Mouse (Mus musculus) MEL (cell line): ENCODE data around the gene Pcmt1. TPM values are rescaled to one million over a fixed set of nuclear protein-coding genes. Genes with fewer than 3 reads are reported as not detected.
A peak's percentile ranks its signal among the peaks of the same experiment; 100 is the strongest.

Experiments used
- DNase-seq: peaks from one replicate; pipeline ENCODE4 v3.0.0; 2011; ENCODE audit warnings: low read depth, low spot score
- H3K27ac ChIP-seq: 2 replicates; pipeline ENCODE4 v1.5.1; 2012; ENCODE audit warnings: low read depth, mild to moderate bottlenecking, control low read depth, low read length, moderate library complexity; ENCODE audit not compliant: control insufficient read depth
- H3K27me3 ChIP-seq, 2 experiments: fragments of 150-350 bp in 1 of 2; sonication (generic) in 1 of 2; 2 replicates each; pipeline ENCODE4 v1.6.1; 2012; ENCODE audit warnings: low read length in 2 of 2, mild to moderate bottlenecking in 2 of 2, improper control_type of control experiment in 1 of 2, moderate library complexity in 1 of 2; ENCODE audit not compliant: insufficient read depth in 2 of 2, control insufficient read depth in 1 of 2
- H3K36me3 ChIP-seq, 2 experiments: 2 replicates each; pipeline ENCODE4 v1.6.1; 2012 to 2014; ENCODE audit warnings: low read length in 2 of 2, improper control_type of control experiment in 1 of 2, inconsistent platforms in 1 of 2, mild to moderate bottlenecking in 1 of 2; ENCODE audit not compliant: insufficient read depth in 2 of 2, control insufficient read depth in 1 of 2
- H3K4me1 ChIP-seq, 2 experiments: fragments of 150-350 bp in 1 of 2; sonication (generic) in 1 of 2; 2 replicates each; pipeline ENCODE4 v1.6.1; 2012; ENCODE audit warnings: low read length in 2 of 2, improper control_type of control experiment in 1 of 2, mild to moderate bottlenecking in 1 of 2; ENCODE audit not compliant: insufficient read depth in 2 of 2, control insufficient read depth in 1 of 2
- H3K4me3 ChIP-seq, 2 experiments: fragments of 150-350 bp in 1 of 2; sonication (generic) in 1 of 2; 2 replicates each; pipeline ENCODE4 v1.5.1; 2012; ENCODE audit warnings: low read depth in 2 of 2, low read length in 2 of 2, mild to moderate bottlenecking in 2 of 2, moderate library complexity in 2 of 2, control low read depth in 1 of 2, improper control_type of control experiment in 1 of 2; ENCODE audit not compliant: control insufficient read depth in 1 of 2, insufficient read depth in 1 of 2
- H3K79me2 ChIP-seq: 2 replicates; pipeline ENCODE4 v1.6.1; 2012; ENCODE audit warnings: mild to moderate bottlenecking, low read length, moderate library complexity; ENCODE audit not compliant: control insufficient read depth, poor library complexity, insufficient read depth
- H3K9ac ChIP-seq: 2 replicates; pipeline ENCODE4 v1.6.1; 2012; ENCODE audit warnings: low read depth, mild to moderate bottlenecking, control low read depth, low read length, moderate library complexity; ENCODE audit not compliant: control insufficient read depth, poor library complexity, severe bottlenecking
- H3K9me3 ChIP-seq: fragments of 150-350 bp; sonication (generic); replicated peaks from 2 replicates; pipeline ENCODE4 v1.6.1; 2012; ENCODE audit warnings: mild to moderate bottlenecking, low read length, improper control_type of control experiment, moderate library complexity; ENCODE audit not compliant: insufficient read depth
- BHLHE40 ChIP-seq: IDR thresholded peaks from 2 replicates; pipeline ENCODE4 v1.6.1; 2012; ENCODE audit warnings: low read depth, mild to moderate bottlenecking, inconsistent platforms, low read length, improper control_type of control experiment, borderline replicate concordance
- CHD1 ChIP-seq: IDR thresholded peaks from 2 replicates; pipeline ENCODE4 v1.6.1; 2012; ENCODE audit warnings: low read depth, mild to moderate bottlenecking, inconsistent platforms, low read length, improper control_type of control experiment
- CHD2 ChIP-seq: IDR thresholded peaks from 2 replicates; pipeline ENCODE4 v1.6.1; 2011; ENCODE audit warnings: low read length, improper control_type of control experiment
- CTCF ChIP-seq, 3 experiments: IDR thresholded peaks in 2 of 3; conservative IDR thresholded peaks in 1 of 3; 2 replicates each; pipeline ENCODE4 v1.5.1; 2011 to 2012; ENCODE audit warnings: low read length in 3 of 3, low read depth in 2 of 3, mild to moderate bottlenecking in 2 of 3, improper control_type of control experiment in 1 of 3, inconsistent platforms in 1 of 3, mixed read lengths in 1 of 3, moderate library complexity in 1 of 3; ENCODE audit not compliant: control insufficient read depth in 1 of 3, insufficient read depth in 1 of 3, poor library complexity in 1 of 3, severe bottlenecking in 1 of 3
- E2F4 ChIP-seq: IDR thresholded peaks from 2 replicates; pipeline ENCODE4 v1.6.1; 2011; ENCODE audit warnings: low read depth, low read length, improper control_type of control experiment, borderline replicate concordance
- ELF1 ChIP-seq: IDR thresholded peaks from 2 replicates; pipeline ENCODE4 v1.6.1; 2014; ENCODE audit warnings: low read depth, mild to moderate bottlenecking, inconsistent platforms, low read length, improper control_type of control experiment, moderate library complexity
- EP300 ChIP-seq, 2 experiments: IDR thresholded peaks; 2 replicates each; pipeline ENCODE4 v1.6.1; 2011; ENCODE audit warnings: improper control_type of control experiment in 2 of 2, low read length in 2 of 2, low read depth in 1 of 2, mild to moderate bottlenecking in 1 of 2
- ETS1 ChIP-seq: IDR thresholded peaks from 2 replicates; pipeline ENCODE4 v1.6.1; 2012; ENCODE audit warnings: low read depth, mild to moderate bottlenecking, inconsistent platforms, low read length, improper control_type of control experiment, moderate library complexity
- GABPA ChIP-seq: IDR thresholded peaks from 2 replicates; pipeline ENCODE4 v1.6.1; 2012; ENCODE audit warnings: low read depth, mild to moderate bottlenecking, inconsistent platforms, low read length, improper control_type of control experiment, moderate library complexity
- GATA1 ChIP-seq: IDR thresholded peaks from 2 replicates; pipeline ENCODE4 v1.6.1; 2011; ENCODE audit warnings: low read depth, low read length, improper control_type of control experiment
- HCFC1 ChIP-seq: IDR thresholded peaks from 2 replicates; pipeline ENCODE4 v1.6.1; 2012; ENCODE audit warnings: low read depth, mild to moderate bottlenecking, inconsistent platforms, low read length, improper control_type of control experiment, moderate library complexity
- JUND ChIP-seq: IDR thresholded peaks from 2 replicates; pipeline ENCODE4 v1.6.1; 2011; ENCODE audit warnings: low read depth, mild to moderate bottlenecking, improper control_type of control experiment, low read length
- KAT2A ChIP-seq: conservative IDR thresholded peaks from 2 replicates; pipeline ENCODE4 v1.6.1; 2012; ENCODE audit warnings: low read depth, low read length, improper control_type of control experiment, inconsistent platforms
- MAFK ChIP-seq: IDR thresholded peaks from 2 replicates; pipeline ENCODE4 v1.6.1; 2011; ENCODE audit warnings: low read depth, mild to moderate bottlenecking, low read length, improper control_type of control experiment, borderline replicate concordance
- MAX ChIP-seq: IDR thresholded peaks from 2 replicates; pipeline ENCODE4 v1.6.1; 2011; ENCODE audit warnings: low read length, improper control_type of control experiment
- MAZ ChIP-seq: IDR thresholded peaks from 2 replicates; pipeline ENCODE4 v1.6.1; 2012; ENCODE audit warnings: low read depth, mild to moderate bottlenecking, inconsistent platforms, low read length, improper control_type of control experiment
- MXI1 ChIP-seq: IDR thresholded peaks from 2 replicates; pipeline ENCODE4 v1.6.1; 2011; ENCODE audit warnings: mild to moderate bottlenecking, low read depth, low read length, improper control_type of control experiment
- MYB ChIP-seq: IDR thresholded peaks from 2 replicates; pipeline ENCODE4 v1.6.1; 2011; ENCODE audit warnings: mild to moderate bottlenecking, low read depth, low read length, improper control_type of control experiment
- MYC ChIP-seq: IDR thresholded peaks from 2 replicates; pipeline ENCODE4 v1.6.1; 2011; ENCODE audit warnings: low read depth, mild to moderate bottlenecking, low read length, improper control_type of control experiment, moderate library complexity
- NELFE ChIP-seq: IDR thresholded peaks from 2 replicates; pipeline ENCODE4 v1.6.1; 2011; ENCODE audit warnings: low read depth, low read length, improper control_type of control experiment
- NRF1 ChIP-seq: IDR thresholded peaks from 2 replicates; pipeline ENCODE4 v1.6.1; 2014; ENCODE audit warnings: low read depth, mild to moderate bottlenecking, inconsistent platforms, low read length, improper control_type of control experiment, moderate library complexity; ENCODE audit not compliant: poor library complexity, insufficient read depth, severe bottlenecking
- POLR2A ChIP-seq, 2 experiments: IDR thresholded peaks; 2 replicates each; pipeline ENCODE4 v1.6.1; 2011 to 2012; ENCODE audit warnings: low read length in 2 of 2, mild to moderate bottlenecking in 2 of 2, control low read depth in 1 of 2, improper control_type of control experiment in 1 of 2, low read depth in 1 of 2, moderate library complexity in 1 of 2; ENCODE audit not compliant: control insufficient read depth in 1 of 2, insufficient read depth in 1 of 2, poor library complexity in 1 of 2
- POLR2AphosphoS2 ChIP-seq: IDR thresholded peaks from 2 replicates; pipeline ENCODE4 v1.6.1; 2011; ENCODE audit warnings: low read length, improper control_type of control experiment
- POLR2AphosphoS5 ChIP-seq: IDR thresholded peaks from 2 replicates; pipeline ENCODE4 v1.6.1; 2012; ENCODE audit warnings: low read depth, borderline replicate concordance, mild to moderate bottlenecking, inconsistent platforms, low read length, moderate library complexity, mixed read lengths
- RAD21 ChIP-seq: IDR thresholded peaks from 2 replicates; pipeline ENCODE4 v1.6.1; 2011; ENCODE audit warnings: mild to moderate bottlenecking, low read depth, low read length, improper control_type of control experiment
- RCOR1 ChIP-seq: IDR thresholded peaks from 2 replicates; pipeline ENCODE4 v1.6.1; 2012; ENCODE audit warnings: low read depth, mild to moderate bottlenecking, inconsistent platforms, low read length, improper control_type of control experiment
- SIN3A ChIP-seq: IDR thresholded peaks from 2 replicates; pipeline ENCODE4 v1.6.1; 2012; ENCODE audit warnings: low read length, improper control_type of control experiment, inconsistent platforms
- SMC3 ChIP-seq: IDR thresholded peaks from 2 replicates; pipeline ENCODE4 v1.6.1; 2011; ENCODE audit warnings: low read depth, low read length, improper control_type of control experiment
- TAL1 ChIP-seq: IDR thresholded peaks from 2 replicates; pipeline ENCODE4 v1.6.1; 2012; ENCODE audit warnings: mild to moderate bottlenecking, inconsistent platforms, low read length, moderate library complexity, mixed read lengths
- TBP ChIP-seq: IDR thresholded peaks from 2 replicates; pipeline ENCODE4 v1.8.0; 2011; ENCODE audit warnings: low read depth, low read length, improper control_type of control experiment
- TCF12 ChIP-seq: IDR thresholded peaks from 2 replicates; pipeline ENCODE4 v1.6.1; 2014; ENCODE audit warnings: low read depth, mild to moderate bottlenecking, inconsistent platforms, low read length, improper control_type of control experiment, moderate library complexity
- UBTF ChIP-seq: IDR thresholded peaks from 2 replicates; pipeline ENCODE4 v1.6.1; 2012; ENCODE audit warnings: low read depth, mild to moderate bottlenecking, inconsistent platforms, low read length, improper control_type of control experiment, moderate library complexity, borderline replicate concordance; ENCODE audit not compliant: insufficient read depth
- USF1 ChIP-seq: IDR thresholded peaks from 2 replicates; pipeline ENCODE4 v1.6.1; 2014; ENCODE audit warnings: low read depth, mild to moderate bottlenecking, inconsistent platforms, low read length, improper control_type of control experiment, moderate library complexity
- USF2 ChIP-seq, 2 experiments: IDR thresholded peaks; 2 replicates each; pipeline ENCODE4 v1.6.1; 2011 to 2012; ENCODE audit warnings: improper control_type of control experiment in 2 of 2, low read length in 2 of 2, borderline replicate concordance in 1 of 2, inconsistent platforms in 1 of 2, low read depth in 1 of 2, mild to moderate bottlenecking in 1 of 2; ENCODE audit not compliant: insufficient read depth in 1 of 2
- ZC3H11A ChIP-seq: IDR thresholded peaks from 2 replicates; pipeline ENCODE4 v1.6.1; 2012; ENCODE audit warnings: low read depth, mild to moderate bottlenecking, inconsistent platforms, low read length, improper control_type of control experiment
- ZKSCAN1 ChIP-seq: IDR thresholded peaks from 2 replicates; pipeline ENCODE4 v1.6.1; 2012; ENCODE audit warnings: low read depth, mild to moderate bottlenecking, inconsistent platforms, low read length, improper control_type of control experiment, moderate library complexity
- ZMIZ1 ChIP-seq: IDR thresholded peaks from 2 replicates; pipeline ENCODE4 v1.6.1; 2012; ENCODE audit warnings: low read depth, mild to moderate bottlenecking, inconsistent platforms, low read length, improper control_type of control experiment, moderate library complexity
- ZNF384 ChIP-seq: IDR thresholded peaks from 2 replicates; pipeline ENCODE4 v1.6.1; 2012; ENCODE audit warnings: low read depth, mild to moderate bottlenecking, inconsistent platforms, low read length, improper control_type of control experiment
- polyA plus RNA-seq, 2 experiments: library from polyadenylated mRNA; stranded (reverse) in 1 of 2; unstranded in 1 of 2; fragments of >175 nt in 1 of 2; fragments of >200 nt in 1 of 2; gene quantifications; 2 replicates each; pipeline versions ENCODE4 v1.2.1 to v1.2.4; 2012; ENCODE audit warnings: low replicate concordance in 2 of 2, low read depth in 1 of 2; ENCODE audit not compliant: insufficient read length in 2 of 2, insufficient read depth in 1 of 2, missing spikeins in 1 of 2
- total RNA-seq: library from RNA; depleted of rRNA; stranded (reverse); fragments of 300-350 nt; gene quantifications from 2 replicates; pipeline ENCODE4 v1.2.3, GENCODE M21; 2012

Pcmt1 gene
- total and polyA plus RNA-seq, 3 experiments: 90.7 to 121 TPM; not detected in 1

GRCm38 (mm10) chr10:7664889-7665288 is 16.0 kb downstream of the Pcmt1 start:
- peak overlapping the region; percentile 85 for H3K27ac ChIP-seq
- H3K9me3 ChIP-seq: no peaks in the 10 kb centered on the region
- peak overlapping the region in 1 of 2 experiments; percentile 76; a peak in 3 of 4 replicates for H3K4me3 ChIP-seq
- peak overlapping the region; percentile 90 for H3K9ac ChIP-seq
- H3K27me3 ChIP-seq: no peaks in the 10 kb centered on the region
- peaks cover 40% of the 10 kb centered on the region for H3K79me2 ChIP-seq
- peak; percentile 73 for DNase-seq
- peaks cover 1 to 26% of the 10 kb centered on the region in 2 experiments; a peak in 3 of 4 replicates for H3K36me3 ChIP-seq
- peaks cover 5 to 8% of the 10 kb centered on the region in 2 experiments for H3K4me1 ChIP-seq
- TF ChIP-seq EP300 (IDR thresholded peaks at IDR 0.05; ENCODE audit: low read depth in 1 of 2, low read length in 2 of 2) (peak in 1 of 2 experiments; percentile 37; a peak in 2 of 4 replicates), USF1 (no peak), TAL1 (no peak), SIN3A (peak; percentile 66; the same call in 1 of the 2 replicates), TBP (0 out of 2 replicates have a peak, but pooled peaks have one; percentile 35), MAZ (no peak), CHD2 (no peak), TCF12 (no peak), SMC3 (no peak), ZNF384 (peak; percentile 63), MAFK (no peak), CTCF (IDR thresholded peaks at IDR 0.05 in 2 of 3, conservative IDR thresholded peaks at IDR 0.05 in 1 of 3; ENCODE audit: control insufficient read depth in 1 of 3, insufficient read depth in 1 of 3, low read depth in 2 of 3, low read length in 3 of 3, poor library complexity in 1 of 3, severe bottlenecking in 1 of 3) (no peak), RCOR1 (no peak), RAD21 (no peak), ZC3H11A (no peak), E2F4 (no peak), POLR2AphosphoS5 (no peak), NELFE (no peak), HCFC1 (peak; percentile 43; the same call in 1 of the 2 replicates), ELF1 (no peak), KAT2A (no peak), POLR2AphosphoS2 (no peak), GABPA (no peak), USF2 (IDR thresholded peaks at IDR 0.05; ENCODE audit: borderline replicate concordance in 1 of 2, insufficient read depth in 1 of 2, low read depth in 1 of 2, low read length in 2 of 2) (no peak), NRF1 (no peak), GATA1 (peak; percentile 59; the same call in 1 of the 2 replicates), BHLHE40 (no peak), MAX (no peak), JUND (no peak), ZKSCAN1 (no peak), MYB (no peak), ZMIZ1 (no peak), CHD1 (no peak), ETS1 (peak; percentile 16; the same call in 1 of the 2 replicates), MXI1 (peak; percentile 46; the same call in 1 of the 2 replicates), POLR2A (IDR thresholded peaks at IDR 0.05; ENCODE audit: control insufficient read depth in 1 of 2, insufficient read depth in 1 of 2, low read depth in 1 of 2, low read length in 2 of 2, poor library complexity in 1 of 2) (no peak), MYC (no peak), UBTF (no peak)
